Mouse (Mus musculus): ENCODE measurements around the gene Epyc.

Epyc gene

DNA sequence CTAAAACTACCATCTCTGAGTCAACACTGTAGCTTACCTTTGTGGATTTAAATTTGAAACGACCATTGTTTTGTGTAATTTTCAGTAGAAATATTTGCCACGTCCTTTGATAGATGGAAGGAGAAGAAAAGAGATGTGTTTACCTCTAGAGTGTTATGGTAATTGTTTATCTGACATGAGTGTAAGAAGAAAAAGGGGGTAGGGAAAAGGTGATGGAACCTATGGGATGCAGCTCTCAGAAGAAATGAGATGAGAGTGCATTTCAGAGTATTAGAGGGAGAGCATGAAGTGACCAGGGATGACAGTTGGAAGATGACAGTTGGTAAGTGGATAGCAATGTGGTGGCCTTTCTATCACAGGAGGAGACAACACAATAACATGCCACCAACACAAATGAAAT, at the start of gene Epyc:
Gene Epyc (plus strand): TSS at position 301 of the 400 bp plus-strand sequence.
- DNase-seq (ENCODE audit: low spot score), result no peak

DNA sequence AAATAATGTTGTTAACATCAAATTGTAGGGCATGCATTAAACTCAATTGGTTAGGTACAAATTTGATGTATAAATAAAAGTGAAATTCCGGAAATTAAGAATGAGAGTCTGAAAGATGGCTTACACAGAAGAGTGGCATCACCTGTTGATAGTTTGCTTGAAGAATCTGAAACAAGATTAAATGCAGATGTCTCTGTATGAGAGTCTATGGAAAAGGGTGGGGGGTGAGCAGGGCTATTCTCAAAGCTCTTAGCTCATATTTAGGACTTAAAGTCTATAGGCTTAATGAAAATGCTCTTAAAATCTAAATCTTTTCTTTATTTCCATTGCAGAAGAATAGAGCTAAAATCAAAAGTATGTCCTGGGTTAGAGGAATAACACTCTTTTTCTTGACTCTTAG, 48.2 kb upstream of the Epyc start:
- no peak for DNase-seq (ENCODE audit: low spot score)

DNA sequence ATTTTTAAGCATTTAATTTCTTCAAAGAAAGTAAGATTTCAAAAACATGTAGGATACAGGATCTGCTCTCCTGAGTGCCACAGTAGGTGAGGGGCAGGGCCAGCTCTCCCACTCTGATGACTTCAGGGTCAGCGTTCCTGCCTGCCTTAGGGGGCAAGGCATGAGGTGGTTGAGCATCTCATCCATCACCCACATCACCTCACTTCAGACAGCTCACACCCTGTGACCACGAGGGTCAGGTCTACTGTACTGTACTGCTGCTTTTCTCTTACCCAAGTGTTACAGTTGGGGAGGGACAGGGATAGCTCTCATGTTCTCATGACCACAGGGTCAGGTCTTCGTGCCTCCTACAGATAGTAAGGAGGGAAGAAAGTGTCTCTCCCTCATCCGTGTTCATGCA, 42.1 kb upstream of the Epyc start:
- DNase-seq (ENCODE audit: low spot score), result no peak

DNA sequence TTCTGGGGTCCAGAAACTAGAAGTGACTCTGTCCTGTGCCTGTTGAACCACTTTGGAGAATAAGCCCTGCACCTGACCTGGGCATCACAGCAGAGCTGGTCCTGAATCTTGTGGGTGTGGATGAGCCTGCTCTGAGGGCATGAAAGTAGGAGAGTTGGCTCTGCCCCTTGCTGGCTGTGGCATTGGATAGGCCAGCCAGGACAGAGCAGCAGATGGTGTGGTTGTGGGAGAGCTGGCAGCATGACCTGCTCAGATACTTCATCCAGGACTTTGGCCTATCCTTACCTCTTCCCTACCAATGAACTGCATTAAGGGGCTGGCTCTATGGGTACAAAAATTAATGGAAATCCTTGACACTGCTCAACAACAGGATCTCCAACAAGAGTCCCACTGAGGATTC, 40.6 kb upstream of the Epyc start:
- no peak for DNase-seq (ENCODE audit: low spot score)

DNA sequence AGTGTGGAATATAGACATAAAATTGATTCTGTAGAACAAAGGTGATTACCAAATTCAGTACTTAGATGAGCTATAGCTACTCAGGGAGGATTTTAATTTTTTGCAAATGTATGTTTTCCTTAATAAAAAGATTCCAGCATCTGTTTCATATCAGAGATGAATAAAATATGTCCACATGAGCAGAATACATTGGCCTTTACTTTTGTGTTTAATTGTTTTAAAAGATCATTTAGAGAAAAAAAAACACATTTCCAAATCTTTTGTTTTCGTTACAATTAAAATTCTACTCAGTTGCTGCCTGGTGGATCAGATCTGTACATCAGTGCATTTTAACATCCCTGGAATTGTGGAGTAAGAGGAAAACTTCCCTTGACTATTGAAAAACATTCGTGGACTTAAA, 37.3 kb upstream of the Epyc start, which contains the start of gene Kera:
Gene Kera (plus strand): TSS at position 301 of the 400 bp plus-strand sequence.
- DNase-seq (ENCODE audit: low spot score), result no peak

DNA sequence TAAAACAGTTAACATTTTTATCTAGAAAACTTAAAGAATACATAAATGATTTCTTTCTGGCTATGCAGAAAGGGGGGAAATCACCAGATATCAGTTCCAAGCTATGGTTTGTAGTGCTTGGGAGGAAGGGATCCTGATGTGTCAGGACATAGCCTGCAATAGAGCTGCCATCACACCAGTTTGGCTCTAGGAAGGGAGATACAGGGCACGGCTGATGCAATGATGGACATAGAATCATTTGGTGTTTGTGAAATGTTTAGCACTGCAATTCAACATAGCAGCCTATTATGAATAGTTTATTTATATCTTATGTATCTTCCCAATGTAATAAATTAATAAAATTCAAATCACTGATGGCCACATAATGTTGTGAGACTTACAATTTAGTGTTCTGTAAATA, 21.5 kb upstream of the Epyc start:
- DNase-seq (ENCODE audit: low spot score), result no peak

- DNase-seq (ENCODE audit: low spot score), result no peak
Measured at GRCm38 (mm10) chr10:97624381-97624780, 19.5 kb upstream of the Epyc start.

GRCm38 (mm10) chr10:97625116-97625515, 18.8 kb upstream of the Epyc start:
- no peak for DNase-seq (ENCODE audit: low spot score)

GRCm38 (mm10) chr10:97626543-97626942, 17.3 kb upstream of the Epyc start:
- DNase-seq (ENCODE audit: low spot score), result no peak

DNA sequence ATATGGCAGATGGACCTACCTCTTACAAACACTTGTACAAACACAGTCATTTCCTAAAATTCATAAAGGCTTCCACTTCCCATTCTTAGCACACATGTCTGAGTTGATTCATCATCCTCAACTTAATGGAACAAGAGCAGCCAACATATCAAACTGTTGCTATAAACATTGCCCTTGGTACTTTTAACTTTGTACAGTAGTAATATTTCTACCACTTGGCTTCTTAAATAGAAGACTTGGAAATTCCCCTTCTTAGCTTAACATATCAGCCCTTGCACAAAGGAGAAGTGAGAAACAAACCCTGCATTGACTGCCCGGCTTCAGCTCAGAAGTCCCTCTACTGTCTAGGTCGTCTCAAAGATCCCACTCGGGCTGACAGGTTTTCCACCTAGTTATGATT, 12.8 kb upstream of the Epyc start:
- no peak for DNase-seq (ENCODE audit: low spot score)

- DNase-seq (ENCODE audit: low spot score), result no peak
Measured at GRCm38 (mm10) chr10:97641926-97642325, 1.9 kb upstream of the Epyc start.

- no peak for DNase-seq (ENCODE audit: low spot score)
Measured at GRCm38 (mm10) chr10:97650334-97650733, 6.5 kb downstream of the Epyc start.

DNA sequence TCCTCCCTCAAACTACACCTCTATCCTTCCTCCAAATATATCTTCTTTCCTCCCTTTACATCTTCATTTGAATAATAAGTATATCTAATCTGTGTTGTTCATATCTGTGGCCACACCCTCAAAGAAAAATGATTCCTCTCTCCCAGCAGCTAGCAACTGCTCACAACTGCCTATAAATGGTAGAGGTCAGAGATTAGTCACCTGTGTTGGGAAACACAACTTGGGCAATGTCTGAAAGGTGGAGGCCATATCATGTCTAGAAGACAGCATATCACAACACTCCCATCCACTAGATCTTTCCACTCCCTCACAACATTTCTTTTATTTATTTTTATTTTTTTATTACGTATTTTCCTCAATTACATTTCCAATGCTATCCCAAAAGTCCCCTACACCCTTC, 15.6 kb downstream of the Epyc start:
- DNase-seq (ENCODE audit: low spot score), result no peak

GRCm38 (mm10) chr10:97668656-97669055, 24.8 kb downstream of the Epyc start:
- no peak for DNase-seq (ENCODE audit: low spot score)

DNA sequence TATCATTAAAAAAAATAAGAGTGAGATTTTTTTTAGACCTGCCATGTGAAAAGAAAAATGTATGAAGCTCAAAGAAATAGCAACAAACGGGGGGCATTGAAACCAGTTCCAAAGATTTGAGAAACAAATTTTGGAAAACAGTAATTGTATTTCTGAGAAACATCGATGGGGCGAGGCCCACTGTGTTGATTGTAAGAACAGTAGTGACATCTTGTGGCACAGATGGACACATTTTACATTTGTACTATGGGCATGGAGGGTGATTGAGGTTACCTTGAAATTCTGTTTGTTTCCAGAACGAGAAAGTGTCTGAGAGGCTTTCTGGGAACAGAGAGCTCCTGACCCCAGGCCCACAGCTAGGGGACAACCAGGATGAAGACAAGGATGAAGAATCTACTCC, 26.3 kb downstream of the Epyc start:
- no peak for DNase-seq (ENCODE audit: low spot score)

GRCm38 (mm10) chr10:97673239-97673638, 29.4 kb downstream of the Epyc start:
- DNase-seq (ENCODE audit: low spot score), result no peak

GRCm38 (mm10) chr10:97682981-97683380, 39.1 kb downstream of the Epyc start:
- DNase-seq (ENCODE audit: low spot score), result no peak

DNA sequence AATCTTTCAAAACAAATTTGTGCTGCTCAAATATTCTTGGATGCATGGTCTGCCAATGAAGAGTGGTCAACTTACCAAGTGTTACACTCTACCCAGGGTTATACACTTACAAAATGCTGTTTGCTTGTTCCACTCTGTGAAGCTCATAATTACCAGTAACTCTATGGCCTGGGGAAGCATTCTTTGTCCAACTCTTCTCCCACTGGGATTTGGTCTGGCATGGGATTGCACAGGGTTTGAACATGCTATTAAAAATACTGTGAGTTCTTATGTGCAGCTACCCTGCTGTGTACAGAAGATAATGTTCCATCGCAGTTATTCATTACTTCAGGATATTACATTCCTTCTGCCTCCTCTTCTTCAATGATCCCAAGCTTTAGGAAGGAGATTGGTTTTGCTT, 43.3 kb downstream of the Epyc start:
- no peak for DNase-seq (ENCODE audit: low spot score)

- DNase-seq (ENCODE audit: low spot score), result no peak
Measured at GRCm38 (mm10) chr10:97689425-97689824, 45.6 kb downstream of the Epyc start.

DNA sequence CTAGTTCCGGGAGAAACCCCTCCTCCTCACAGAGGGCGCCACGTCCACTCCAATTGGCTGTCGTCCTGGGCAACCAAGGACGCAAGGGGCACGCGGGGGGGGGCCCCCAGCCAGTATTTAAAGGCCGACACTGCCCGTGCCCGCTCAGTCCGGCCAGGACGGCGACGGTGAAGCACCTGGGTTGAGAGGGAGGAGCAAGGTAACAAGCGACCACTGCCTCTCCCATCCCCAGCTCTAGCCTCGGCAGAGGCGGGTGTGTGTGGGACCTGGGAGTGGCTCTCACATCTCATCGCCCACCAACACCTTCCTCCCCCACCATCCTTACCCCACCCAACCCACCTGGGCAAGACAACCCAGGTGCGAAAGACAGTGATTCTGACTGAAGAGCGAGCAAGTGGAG, 49.0 kb downstream of the Epyc start, which contains the start of gene Ccer1:
Gene Ccer1 (plus strand): TSS at position 147 of the 400 bp plus-strand sequence.
- no peak for DNase-seq (ENCODE audit: low spot score)

- DNase-seq (ENCODE audit: low spot score), result no peak
Measured at GRCm38 (mm10) chr10:97693398-97694135, 49.7 kb downstream of the Epyc start.

DNA sequence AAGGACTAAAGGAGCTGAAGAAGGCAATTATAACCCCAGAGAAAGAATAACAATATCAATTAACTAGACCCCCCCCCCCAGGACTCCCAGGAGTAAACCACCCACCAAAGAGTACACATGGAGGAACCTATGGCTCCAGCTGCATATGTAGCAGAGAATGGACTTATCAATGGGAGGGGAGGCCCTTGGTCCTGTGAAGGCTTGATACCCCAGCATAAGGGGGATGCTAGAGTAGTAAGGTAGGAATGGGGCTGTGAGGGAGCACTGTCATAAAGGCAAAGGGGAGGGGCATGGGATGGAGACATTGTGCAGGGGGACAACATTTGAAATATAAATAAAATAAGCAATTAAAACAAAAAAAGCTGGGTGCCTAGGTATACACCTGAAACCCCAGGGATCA, 58.5 kb downstream of the Epyc start:
- no peak for DNase-seq (ENCODE audit: low spot score)

- no peak for DNase-seq (ENCODE audit: low spot score)
Measured at GRCm38 (mm10) chr10:97704562-97704961, 60.7 kb downstream of the Epyc start.

GRCm38 (mm10) chr10:97712687-97713086, 68.8 kb downstream of the Epyc start:
- DNase-seq (ENCODE audit: low spot score), result no peak
